Comparison of ENCODE assay signal across 8 mouse cellular contexts in the genomic region with DNA sequence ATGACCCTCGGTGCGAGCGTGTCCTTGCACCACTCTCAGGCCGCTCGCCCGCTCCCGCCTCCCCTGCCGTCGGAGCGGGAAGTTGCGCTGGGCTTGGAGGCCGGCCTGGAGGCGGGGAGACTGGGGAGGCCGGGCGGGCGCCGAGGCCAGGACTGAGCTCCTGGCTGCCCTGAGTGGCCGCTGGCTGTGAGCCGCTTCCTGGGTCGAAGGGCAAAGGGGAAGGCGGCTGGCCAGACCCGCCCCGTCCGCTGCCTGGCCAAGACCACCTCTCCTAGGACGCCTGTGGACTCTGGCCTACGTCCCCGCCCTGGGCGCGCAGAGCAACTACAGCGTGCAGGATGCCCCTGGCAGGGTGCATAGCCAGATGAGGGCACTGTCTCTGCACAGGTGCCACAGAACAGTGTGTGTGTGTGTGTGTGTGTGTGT. TPM values are rescaled to one million over a fixed set of nuclear protein-coding genes. Genes with fewer than 3 reads are reported as not detected.
DNase-seq lines count a peak whose midpoint lies in the region; ATAC-seq and TF ChIP-seq lines count a peak whose summit lies in the region.

No protein-coding gene starts in this region.

- H3K27me3 ChIP-seq in thymus, adult 2 months (ENCODE audit: control insufficient read depth, insufficient read depth, low read length) = peaks cover 14% of the 10 kb centered on the region
- H3K27me3 ChIP-seq in forebrain, embryonic 10.5 days (ENCODE audit: poor library complexity, severe bottlenecking) = peaks cover 23% of the 10 kb centered on the region
- H3K27me3 ChIP-seq in heart, embryonic 13.5 days (replicated peaks) = peaks cover 46% of the 10 kb centered on the region
- H3K27me3 ChIP-seq in midbrain, postnatal 0 days (ENCODE audit: insufficient read depth, low read length) = no peaks in the 10 kb centered on the region
- H3K27me3 ChIP-seq in stomach, embryonic 14.5 days (ENCODE audit: control insufficient read depth, insufficient read depth, low read length) = no peaks in the 10 kb centered on the region

- WGBS in thymus, adult 2 months = 10% methylated on average over 30 of the region's 30 CpGs
- under 1% methylated on average over 30 of the region's 30 CpGs for WGBS in forebrain, embryonic 10.5 days
- WGBS in heart, embryonic 13.5 days = under 1% methylated on average over 30 of the region's 30 CpGs
- WGBS in midbrain, postnatal 0 days = 4% methylated on average over 10 of the region's 30 CpGs
- under 1% methylated on average over 30 of the region's 30 CpGs for WGBS in stomach, embryonic 14.5 days

- no peaks in the 10 kb centered on the region for H3K4me1 ChIP-seq in thymus, adult 2 months (replicated peaks; ENCODE audit: control insufficient read depth, insufficient read depth, low read length)
- peaks cover 91% of the 10 kb centered on the region for H3K4me1 ChIP-seq in forebrain, embryonic 10.5 days
- peaks cover 44% of the 10 kb centered on the region for H3K4me1 ChIP-seq in heart, embryonic 13.5 days
- H3K4me1 ChIP-seq in midbrain, postnatal 0 days (ENCODE audit: insufficient read depth, low read length) = peaks cover 15% of the 10 kb centered on the region; the same call in 1 of the 2 replicates
- H3K4me1 ChIP-seq in stomach, embryonic 14.5 days (ENCODE audit: control insufficient read depth, insufficient read depth, low read length) = peaks cover 29% of the 10 kb centered on the region

- DNase-seq in thymus, adult 2 months = no peak
- no peak for DNase-seq in thymus, postnatal 10 days (ENCODE audit: low spot score in 2 of 2)
- peak; percentile 84 for DNase-seq in forebrain, embryonic 10.5 days (ENCODE audit: extremely low spot score, low spot score)
- DNase-seq in kidney, postnatal 10 days = peak; percentile 96
- peak; percentile 74 for DNase-seq in liver
- peak; percentile 48 for DNase-seq in midbrain, postnatal 0 days (ENCODE audit: low spot score)

- no peak for TF ChIP-seq CTCF in thymus, adult 2 months (IDR thresholded peaks at IDR 0.05; ENCODE audit: borderline replicate concordance, control insufficient read depth, extremely low read depth, insufficient read depth, low read length, poor library complexity)
- TF ChIP-seq CTCF in midbrain, postnatal 0 days (IDR thresholded peaks at IDR 0.05) = peak; percentile 46

- H3K4me2 ChIP-seq in heart, embryonic 13.5 days = peak overlapping the region; percentile 85
- H3K4me2 ChIP-seq in midbrain, postnatal 0 days (ENCODE audit: low read depth, low read length, poor library complexity, severe bottlenecking) = peak overlapping the region; percentile 88
- peak overlapping the region; percentile 70 for H3K4me2 ChIP-seq in stomach, embryonic 14.5 days (replicated peaks; ENCODE audit: low read depth, low read length)

- no peak overlapping the region for H3K27ac ChIP-seq in thymus, adult 2 months (ENCODE audit: control insufficient read depth, insufficient read depth, low read length)
- H3K27ac ChIP-seq in forebrain, embryonic 10.5 days = peak overlapping the region; percentile 99
- H3K27ac ChIP-seq in heart, embryonic 13.5 days (replicated peaks) = peak overlapping the region; percentile 80
- no peak overlapping the region for H3K27ac ChIP-seq in midbrain, postnatal 0 days (ENCODE audit: low read depth, low read length)
- peak overlapping the region; percentile 81 for H3K27ac ChIP-seq in stomach, embryonic 14.5 days (ENCODE audit: low read length)

- TF ChIP-seq POLR2A in thymus, adult 2 months (IDR thresholded peaks at IDR 0.05; ENCODE audit: control insufficient read depth, extremely low read depth, insufficient read depth, low read length, poor library complexity) = no peak

- ATAC-seq in heart, embryonic 13.5 days (ENCODE audit: extremely low read depth, insufficient number of reproducible peaks, low FRiP score, low TSS enrichment) = peak; percentile 52; the same call in 1 of the 2 replicates
- ATAC-seq in midbrain, postnatal 0 days (ENCODE audit: low FRiP score) = peak; percentile 44; the same call in 1 of the 2 replicates
- peak; percentile 66 for ATAC-seq in stomach, embryonic 14.5 days (ENCODE audit: insufficient number of reproducible peaks, insufficient read depth, low FRiP score, low read depth)

- H3K36me3 ChIP-seq in thymus, adult 2 months (ENCODE audit: control insufficient read depth, insufficient read depth, low read length) = no peaks in the 10 kb centered on the region
- H3K36me3 ChIP-seq in forebrain, embryonic 10.5 days (replicated peaks) = peaks cover 8% of the 10 kb centered on the region
- H3K36me3 ChIP-seq in heart, embryonic 13.5 days = no peaks in the 10 kb centered on the region
- H3K36me3 ChIP-seq in midbrain, postnatal 0 days (ENCODE audit: insufficient read depth, low read length) = no peaks in the 10 kb centered on the region
- H3K36me3 ChIP-seq in stomach, embryonic 14.5 days (ENCODE audit: control insufficient read depth, insufficient read depth, low read length) = no peaks in the 10 kb centered on the region

- H3K4me3 ChIP-seq in thymus, adult 2 months (ENCODE audit: control insufficient read depth, insufficient read depth, low read length) = peak overlapping the region; percentile 38
- H3K4me3 ChIP-seq in forebrain, embryonic 10.5 days = peak overlapping the region; percentile 90
- peak overlapping the region; percentile 76 for H3K4me3 ChIP-seq in heart, embryonic 13.5 days
- H3K4me3 ChIP-seq in midbrain, postnatal 0 days (ENCODE audit: low read depth, low read length) = peak overlapping the region; percentile 56
- H3K4me3 ChIP-seq in stomach, embryonic 14.5 days (ENCODE audit: low read depth, low read length) = peak overlapping the region; percentile 94

- H3K9me3 ChIP-seq in forebrain, embryonic 10.5 days = no peaks in the 10 kb centered on the region
- no peaks in the 10 kb centered on the region for H3K9me3 ChIP-seq in heart, embryonic 13.5 days
- no peaks in the 10 kb centered on the region for H3K9me3 ChIP-seq in midbrain, postnatal 0 days (ENCODE audit: low read length)
- H3K9me3 ChIP-seq in stomach, embryonic 14.5 days (ENCODE audit: control insufficient read depth, low read depth, low read length) = no peaks in the 10 kb centered on the region

- H3K9ac ChIP-seq in heart, embryonic 13.5 days = peak overlapping the region; percentile 91
- peak overlapping the region; percentile 63 for H3K9ac ChIP-seq in midbrain, postnatal 0 days (replicated peaks; ENCODE audit: low read length, poor library complexity, severe bottlenecking)
- H3K9ac ChIP-seq in stomach, embryonic 14.5 days (replicated peaks; ENCODE audit: low read depth, low read length) = peak overlapping the region; percentile 86; the same call in 1 of the 2 replicates

RNA-seq across cellular contexts. Expression of a gene that starts 0.4 kb away (rescaled TPM):
- 0.86 and 1.4 TPM in 2 replicates for polyA plus RNA-seq in thymus, adult 2 months (2012; rRNA removed)
- 0.80 and 0.82 TPM in 2 replicates for polyA plus RNA-seq in forebrain, embryonic 10.5 days (2016; fragmentation: Nextera tagmentation; extraction: Ambion mirVana)
- polyA plus RNA-seq in heart, embryonic 13.5 days (2015; fragmentation: Nextera tagmentation; extraction: Ambion mirVana) = 0.08 and 0.09 TPM in 2 replicates
- 1.0 and 3.4 TPM in 2 replicates for total RNA-seq in midbrain, postnatal 0 days (2014; rRNA removed)
- polyA plus RNA-seq in midbrain, postnatal 0 days (2015; fragmentation: Nextera tagmentation; extraction: Ambion mirVana) = 0.04 and 0.05 TPM in 2 replicates
- polyA plus RNA-seq in stomach, embryonic 14.5 days (2014; fragmentation: Nextera tagmentation; extraction: Ambion mirVana) = 0.38 and 0.41 TPM in 2 replicates

RNA-seq across cellular contexts. Expression of a gene that starts 31.5 kb away (rescaled TPM):
- not detected in 2 replicates for polyA plus RNA-seq in thymus, adult 2 months (2012; rRNA removed)
- polyA plus RNA-seq in forebrain, embryonic 10.5 days (2016; fragmentation: Nextera tagmentation; extraction: Ambion mirVana) = not detected in 2 replicates
- polyA plus RNA-seq in heart, embryonic 13.5 days (2015; fragmentation: Nextera tagmentation; extraction: Ambion mirVana) = not detected in 2 replicates
- not detected in 2 replicates for total RNA-seq in midbrain, postnatal 0 days (2014; rRNA removed)
- polyA plus RNA-seq in midbrain, postnatal 0 days (2015; fragmentation: Nextera tagmentation; extraction: Ambion mirVana) = not detected in 2 replicates
- not detected in 2 replicates for polyA plus RNA-seq in stomach, embryonic 14.5 days (2014; fragmentation: Nextera tagmentation; extraction: Ambion mirVana)

RNA-seq across cellular contexts. Expression of a gene that starts 36.8 kb away (rescaled TPM):
- not detected in 2 replicates for polyA plus RNA-seq in thymus, adult 2 months (2012; rRNA removed)
- polyA plus RNA-seq in forebrain, embryonic 10.5 days (2016; fragmentation: Nextera tagmentation; extraction: Ambion mirVana) = not detected in 2 replicates
- polyA plus RNA-seq in heart, embryonic 13.5 days (2015; fragmentation: Nextera tagmentation; extraction: Ambion mirVana) = not detected in 2 replicates
- not detected in 2 replicates for total RNA-seq in midbrain, postnatal 0 days (2014; rRNA removed)
- polyA plus RNA-seq in midbrain, postnatal 0 days (2015; fragmentation: Nextera tagmentation; extraction: Ambion mirVana) = not detected in 2 replicates
- not detected in 2 replicates for polyA plus RNA-seq in stomach, embryonic 14.5 days (2014; fragmentation: Nextera tagmentation; extraction: Ambion mirVana)

RNA-seq across cellular contexts. Expression of a gene that starts 49.6 kb away (rescaled TPM):
- 27.2 and 34.2 TPM in 2 replicates for polyA plus RNA-seq in thymus, adult 2 months (2012; rRNA removed)
- polyA plus RNA-seq in forebrain, embryonic 10.5 days (2016; fragmentation: Nextera tagmentation; extraction: Ambion mirVana) = 8.0 and 8.1 TPM in 2 replicates
- polyA plus RNA-seq in heart, embryonic 13.5 days (2015; fragmentation: Nextera tagmentation; extraction: Ambion mirVana) = 7.0 and 7.4 TPM in 2 replicates
- total RNA-seq in midbrain, postnatal 0 days (2014; rRNA removed) = 8.4 and 11.2 TPM in 2 replicates
- 6.1 and 6.7 TPM in 2 replicates for polyA plus RNA-seq in midbrain, postnatal 0 days (2015; fragmentation: Nextera tagmentation; extraction: Ambion mirVana)
- 15.6 and 16.9 TPM in 2 replicates for polyA plus RNA-seq in stomach, embryonic 14.5 days (2014; fragmentation: Nextera tagmentation; extraction: Ambion mirVana)

Comparison
In these comparisons a context has a peak if more than half of its experiments do, and no peak if none do; other contexts are left out.
1. DNase-seq: peak in forebrain, embryonic 10.5 days (single experiment), kidney, postnatal 10 days (single experiment), liver (single experiment) and midbrain, postnatal 0 days (single experiment); none in thymus, adult 2 months (single experiment) and thymus, postnatal 10 days (0 of 2).
2. H3K27ac ChIP-seq: peak in forebrain, embryonic 10.5 days (single experiment), heart, embryonic 13.5 days (single experiment) and stomach, embryonic 14.5 days (single experiment); none in thymus, adult 2 months (single experiment) and midbrain, postnatal 0 days (single experiment).
3. H3K4me3 ChIP-seq: peak in every context shown above with its lines; median percentile 94 in stomach, embryonic 14.5 days; 90 in forebrain, embryonic 10.5 days; 76 in heart, embryonic 13.5 days; 56 in midbrain, postnatal 0 days; 38 in thymus, adult 2 months.
4. Peak in every context shown above with its lines, with median percentiles within 50 percentile points of each other: ATAC-seq, H3K4me2 ChIP-seq and H3K9ac ChIP-seq.